8 mouse cellular contexts compared by ENCODE assay signal in genomic region chr13:23412630-23413521, GRCm38 (mm10). TPM values are rescaled to one million over a fixed set of nuclear protein-coding genes. Genes with fewer than 3 reads are reported as not detected.
DNase-seq lines count a peak whose midpoint lies in the region; ATAC-seq and TF ChIP-seq lines count a peak whose summit lies in the region.

No protein-coding gene starts in this region.

- no peak overlapping the region for H3K9ac ChIP-seq in kidney, postnatal 0 days (ENCODE audit: low read depth, low read length)
- no peak overlapping the region for H3K9ac ChIP-seq in intestine, postnatal 0 days (ENCODE audit: low read depth, low read length)
- peak overlapping the region; percentile 33; the same call in 1 of the 2 replicates for H3K9ac ChIP-seq in stomach, embryonic 16.5 days (ENCODE audit: low read length)

- H3K4me1 ChIP-seq in kidney, postnatal 0 days (replicated peaks; ENCODE audit: insufficient read depth, low read length) = no peaks in the 10 kb centered on the region
- H3K4me1 ChIP-seq in bone marrow, adult 2 months (ENCODE audit: control insufficient read depth, insufficient read depth, low read length) = no peaks in the 10 kb centered on the region
- H3K4me1 ChIP-seq in forebrain, embryonic 10.5 days = peaks cover 16% of the 10 kb centered on the region
- H3K4me1 ChIP-seq in intestine, postnatal 0 days (replicated peaks; ENCODE audit: control insufficient read depth, insufficient read depth, low read length) = no peaks in the 10 kb centered on the region
- peaks cover 5% of the 10 kb centered on the region; the same call in 1 of the 2 replicates for H3K4me1 ChIP-seq in stomach, embryonic 16.5 days (ENCODE audit: control insufficient read depth, insufficient read depth, low read length)

- no peak for TF ChIP-seq POLR2A in bone marrow, adult 2 months (IDR thresholded peaks at IDR 0.05; ENCODE audit: borderline replicate concordance, control insufficient read depth, low read depth, low read length)

- H3K36me3 ChIP-seq in kidney, postnatal 0 days (ENCODE audit: insufficient read depth, low read length) = no peaks in the 10 kb centered on the region
- peaks cover 3% of the 10 kb centered on the region; the same call in 1 of the 2 replicates for H3K36me3 ChIP-seq in forebrain, embryonic 10.5 days (replicated peaks)
- H3K36me3 ChIP-seq in intestine, postnatal 0 days (ENCODE audit: control insufficient read depth, insufficient read depth) = peaks cover 2% of the 10 kb centered on the region; the same call in 1 of the 2 replicates
- no peaks in the 10 kb centered on the region for H3K36me3 ChIP-seq in stomach, embryonic 16.5 days (ENCODE audit: control insufficient read depth, insufficient read depth, low read length)

- TF ChIP-seq CTCF in kidney, postnatal 0 days (IDR thresholded peaks at IDR 0.05; ENCODE audit: low read depth) = no peak
- TF ChIP-seq CTCF in bone marrow, adult 2 months (IDR thresholded peaks at IDR 0.05; ENCODE audit: control insufficient read depth, insufficient read depth, low read length) = no peak
- TF ChIP-seq CTCF in intestine, postnatal 0 days (IDR thresholded peaks at IDR 0.05; ENCODE audit: low read depth) = no peak

- ATAC-seq in kidney, postnatal 0 days (replicated peaks; ENCODE audit: low FRiP score, low read depth) = peak; percentile 47
- no peak for ATAC-seq in intestine, postnatal 0 days
- peak; percentile 79 for ATAC-seq in megakaryocyte-erythroid progenitor cell, adult 5-6 weeks (replicated peaks; ENCODE audit: low FRiP score, low TSS enrichment, poor library complexity, severe bottlenecking)
- ATAC-seq in stomach, embryonic 16.5 days (ENCODE audit: insufficient read depth, low FRiP score) = no peak

- 5% methylated on average over 28 of the region's 28 CpGs for WGBS in kidney, postnatal 0 days
- WGBS in bone marrow, adult 2 months = 9% methylated on average over 28 of the region's 28 CpGs
- WGBS in forebrain, embryonic 10.5 days = under 1% methylated on average over 28 of the region's 28 CpGs
- WGBS in intestine, postnatal 0 days = 6% methylated on average over 28 of the region's 28 CpGs
- 3% methylated on average over 28 of the region's 28 CpGs for WGBS in stomach, embryonic 16.5 days

- H3K4me2 ChIP-seq in kidney, postnatal 0 days (ENCODE audit: low read length) = peak overlapping the region; percentile 56
- peak overlapping the region; percentile 64 for H3K4me2 ChIP-seq in intestine, postnatal 0 days (replicated peaks; ENCODE audit: low read depth)
- peak overlapping the region; percentile 60 for H3K4me2 ChIP-seq in stomach, embryonic 16.5 days (ENCODE audit: low read depth, low read length)

- peak; percentile 10 for DNase-seq in kidney, postnatal 0 days (ENCODE audit: low spot score)
- DNase-seq in kidney, adult 18-20 months = no peak
- DNase-seq in forebrain, embryonic 10.5 days (ENCODE audit: extremely low spot score, low spot score) = peak; percentile 62
- DNase-seq in spleen, postnatal 36 days (ENCODE audit: low spot score in 2 of 2) = no peak

- no peaks in the 10 kb centered on the region for H3K27me3 ChIP-seq in kidney, postnatal 0 days (ENCODE audit: insufficient read depth, low read length)
- peaks cover 29% of the 10 kb centered on the region for H3K27me3 ChIP-seq in forebrain, embryonic 10.5 days (ENCODE audit: poor library complexity, severe bottlenecking)
- H3K27me3 ChIP-seq in intestine, postnatal 0 days (replicated peaks; ENCODE audit: control insufficient read depth, insufficient read depth, low read length) = peaks cover 13% of the 10 kb centered on the region; the same call in 1 of the 2 replicates
- peaks cover 4% of the 10 kb centered on the region for H3K27me3 ChIP-seq in stomach, embryonic 16.5 days (ENCODE audit: control insufficient read depth, insufficient read depth, low read length)

- H3K9me3 ChIP-seq in kidney, postnatal 0 days (replicated peaks; ENCODE audit: low read length) = no peaks in the 10 kb centered on the region
- no peaks in the 10 kb centered on the region for H3K9me3 ChIP-seq in forebrain, embryonic 10.5 days
- H3K9me3 ChIP-seq in intestine, postnatal 0 days (ENCODE audit: control insufficient read depth) = no peaks in the 10 kb centered on the region
- no peaks in the 10 kb centered on the region for H3K9me3 ChIP-seq in stomach, embryonic 16.5 days (replicated peaks; ENCODE audit: control insufficient read depth, low read length)

- H3K27ac ChIP-seq in kidney, postnatal 0 days = no peak overlapping the region
- H3K27ac ChIP-seq in bone marrow, adult 2 months (ENCODE audit: control insufficient read depth, insufficient read depth, low read depth, low read length, poor library complexity) = no peak overlapping the region
- peak overlapping the region; percentile 69 for H3K27ac ChIP-seq in forebrain, embryonic 10.5 days
- no peak overlapping the region for H3K27ac ChIP-seq in intestine, postnatal 0 days (ENCODE audit: low read depth, low read length)
- H3K27ac ChIP-seq in stomach, embryonic 16.5 days (ENCODE audit: low read length) = no peak overlapping the region

- H3K4me3 ChIP-seq in kidney, postnatal 0 days (replicated peaks; ENCODE audit: low read depth, low read length) = peak overlapping the region; percentile 19
- peak overlapping the region; percentile 24 for H3K4me3 ChIP-seq in bone marrow, adult 2 months (replicated peaks; ENCODE audit: control insufficient read depth, low read depth, low read length)
- H3K4me3 ChIP-seq in forebrain, embryonic 10.5 days = peak overlapping the region; percentile 61
- peak overlapping the region; percentile 33 for H3K4me3 ChIP-seq in intestine, postnatal 0 days (ENCODE audit: low read depth, low read length)
- H3K4me3 ChIP-seq in stomach, embryonic 16.5 days (replicated peaks; ENCODE audit: low read length) = peak overlapping the region; percentile 40

RNA-seq across cellular contexts. Expression of gene Abt1, which starts 10.8 kb away (rescaled TPM):
- 10.0 and 10.4 TPM in 2 replicates for polyA plus RNA-seq in kidney, postnatal 0 days (2015; fragmentation: Nextera tagmentation; extraction: Ambion mirVana)
- 8.5 and 10.4 TPM in 2 replicates for polyA plus RNA-seq in bone marrow, adult 2 months (2011; ENCODE audit: insufficient read depth, insufficient read length, low replicate concordance, missing spikeins)
- polyA plus RNA-seq in forebrain, embryonic 10.5 days (2016; fragmentation: Nextera tagmentation; extraction: Ambion mirVana) = 15.3 and 15.5 TPM in 2 replicates
- polyA plus RNA-seq in intestine, postnatal 0 days (2015; fragmentation: Nextera tagmentation; extraction: Ambion mirVana) = 5.1 and 5.6 TPM in 2 replicates
- 8.0 and 10.7 TPM in 2 replicates for total RNA-seq in megakaryocyte-erythroid progenitor cell, adult 5-6 weeks (2014; fragmentation: Nextera tagmentation)
- total RNA-seq in megakaryocyte-erythroid progenitor cell, adult 5-6 weeks (2017) = 12.8 and 13.7 TPM in 2 replicates
- 10.3 and 11.4 TPM in 2 replicates for polyA plus RNA-seq in stomach, embryonic 16.5 days (2015; fragmentation: Nextera tagmentation; extraction: Ambion mirVana)

RNA-seq across cellular contexts. Expression of gene Zfp322a, which starts 43.9 kb away (rescaled TPM):
- polyA plus RNA-seq in kidney, postnatal 0 days (2015; fragmentation: Nextera tagmentation; extraction: Ambion mirVana) = 34.0 and 37.8 TPM in 2 replicates
- 4.2 and 6.1 TPM in 2 replicates for polyA plus RNA-seq in bone marrow, adult 2 months (2011; ENCODE audit: insufficient read depth, insufficient read length, low replicate concordance, missing spikeins)
- 57.1 and 58.7 TPM in 2 replicates for polyA plus RNA-seq in forebrain, embryonic 10.5 days (2016; fragmentation: Nextera tagmentation; extraction: Ambion mirVana)
- polyA plus RNA-seq in intestine, postnatal 0 days (2015; fragmentation: Nextera tagmentation; extraction: Ambion mirVana) = 15.6 and 17.2 TPM in 2 replicates
- 16.0 and 23.2 TPM in 2 replicates for total RNA-seq in megakaryocyte-erythroid progenitor cell, adult 5-6 weeks (2014; fragmentation: Nextera tagmentation)
- total RNA-seq in megakaryocyte-erythroid progenitor cell, adult 5-6 weeks (2017) = 64.7 and 75.8 TPM in 2 replicates
- 36.9 and 38.3 TPM in 2 replicates for polyA plus RNA-seq in stomach, embryonic 16.5 days (2015; fragmentation: Nextera tagmentation; extraction: Ambion mirVana)

RNA-seq across cellular contexts. Expression of gene Btn1a1, which starts 52.8 kb away (rescaled TPM):
- 0.06 TPM in 1 of 2 replicates, not detected in the other for polyA plus RNA-seq in kidney, postnatal 0 days (2015; fragmentation: Nextera tagmentation; extraction: Ambion mirVana)
- polyA plus RNA-seq in bone marrow, adult 2 months (2011; ENCODE audit: insufficient read depth, insufficient read length, low replicate concordance, missing spikeins) = 0.87 and 3.1 TPM in 2 replicates
- 0.09 TPM in 1 of 2 replicates, not detected in the other for polyA plus RNA-seq in forebrain, embryonic 10.5 days (2016; fragmentation: Nextera tagmentation; extraction: Ambion mirVana)
- not detected in 2 replicates for polyA plus RNA-seq in intestine, postnatal 0 days (2015; fragmentation: Nextera tagmentation; extraction: Ambion mirVana)
- total RNA-seq in megakaryocyte-erythroid progenitor cell, adult 5-6 weeks (2014; fragmentation: Nextera tagmentation) = not detected in 2 replicates
- not detected in 2 replicates for total RNA-seq in megakaryocyte-erythroid progenitor cell, adult 5-6 weeks (2017)
- polyA plus RNA-seq in stomach, embryonic 16.5 days (2015; fragmentation: Nextera tagmentation; extraction: Ambion mirVana) = 0.21 and 0.22 TPM in 2 replicates

Comparison
In these comparisons a context has a peak if more than half of its experiments do, and no peak if none do; other contexts are left out.
1. DNase-seq: peak in kidney, postnatal 0 days (single experiment) and forebrain, embryonic 10.5 days (single experiment); none in kidney, adult 18-20 months (single experiment) and spleen, postnatal 36 days (0 of 2).
2. ATAC-seq: peak in kidney, postnatal 0 days (single experiment) and megakaryocyte-erythroid progenitor cell, adult 5-6 weeks (single experiment); none in intestine, postnatal 0 days (single experiment) and stomach, embryonic 16.5 days (single experiment).
3. Peak in every context shown above with its lines, with median percentiles within 50 percentile points of each other: H3K4me2 ChIP-seq and H3K4me3 ChIP-seq.